ENCODE assay signal across 8 mouse cellular contexts in the genomic region with DNA sequence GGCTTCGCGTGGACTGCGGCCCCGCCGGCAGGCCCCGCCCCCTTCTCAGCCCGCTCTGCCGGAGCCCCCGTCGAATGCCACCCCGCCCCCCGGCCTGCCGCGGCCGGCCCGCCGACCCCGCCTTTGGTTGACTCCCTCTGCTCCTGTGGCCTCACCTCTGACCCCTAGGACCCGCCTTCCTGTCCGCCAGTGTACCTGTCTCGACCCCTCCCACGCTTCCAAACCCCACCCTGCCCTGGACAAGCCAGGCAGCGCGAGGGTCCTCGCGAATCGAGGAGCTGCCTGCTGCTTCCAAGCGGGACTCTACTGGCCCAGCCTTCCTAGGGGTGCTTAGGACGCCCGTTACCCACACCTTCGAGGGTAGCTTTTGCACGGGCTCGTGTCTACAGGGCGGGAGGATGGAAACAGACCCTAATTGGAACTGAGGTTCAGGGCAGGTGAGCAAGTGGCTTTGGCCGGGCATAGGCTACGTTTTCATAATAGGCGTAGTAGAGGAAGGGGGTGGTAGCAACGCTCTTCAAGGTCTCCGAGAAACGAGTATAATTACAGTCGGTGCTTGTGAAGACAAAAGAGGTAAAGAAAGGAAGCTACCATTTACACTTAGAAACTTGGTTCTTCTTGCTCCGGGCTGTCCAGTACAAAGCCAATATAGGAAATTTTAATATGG. TPM values are rescaled to one million over a fixed set of nuclear protein-coding genes. Genes with fewer than 3 reads are reported as not detected.
DNase-seq lines count a peak whose midpoint lies in the region; ATAC-seq and TF ChIP-seq lines count a peak whose summit lies in the region.

No protein-coding gene starts in this region.

- peak; percentile 40 to 41 for DNase-seq in layer of hippocampus, postnatal 14 days (ENCODE audit: low spot score in 2 of 2)
- DNase-seq in layer of hippocampus, adult 11-12 months (ENCODE audit: low spot score), result no peak
- peak; percentile 34 for DNase-seq in adipocyte (ENCODE audit: low spot score)
- peak; percentile 34 for DNase-seq in liver, adult 2 months (ENCODE audit: extremely low read depth, low read depth, low spot score)
- DNase-seq in adrenal gland, adult 2 months, result no peak
- DNase-seq in urinary bladder, postnatal 4 days (ENCODE audit: low spot score in 2 of 2), result no peak

- no peak for TF ChIP-seq CTCF in liver, adult 2 months (IDR thresholded peaks at IDR 0.05; ENCODE audit: low read depth, low read length)

- peak; percentile 31 for ATAC-seq in forebrain, embryonic 12.5 days (ENCODE audit: low FRiP score)
- peak; percentile 13 for ATAC-seq in stomach, embryonic 15.5 days (ENCODE audit: insufficient read depth, low FRiP score, low read depth)

- H3K36me3 ChIP-seq in forebrain, embryonic 12.5 days (replicated peaks), result peaks cover 39% of the 10 kb centered on the region
- peaks cover 2% of the 10 kb centered on the region; the same call in 1 of the 2 replicates for H3K36me3 ChIP-seq in liver, adult 2 months (ENCODE audit: control insufficient read depth, insufficient read depth, low read length)
- H3K36me3 ChIP-seq in stomach, embryonic 15.5 days, result peaks cover 27% of the 10 kb centered on the region

- peak overlapping the region; percentile 69 for H3K4me2 ChIP-seq in forebrain, embryonic 12.5 days
- peak overlapping the region; percentile 84 for H3K4me2 ChIP-seq in stomach, embryonic 15.5 days

- no peak for TF ChIP-seq POLR2A in liver, adult 2 months (IDR thresholded peaks at IDR 0.05; ENCODE audit: extremely low read depth, insufficient read depth, low read length)

- H3K9me3 ChIP-seq in forebrain, embryonic 12.5 days, result no peaks in the 10 kb centered on the region
- H3K9me3 ChIP-seq in stomach, embryonic 15.5 days, result no peaks in the 10 kb centered on the region

- H3K4me1 ChIP-seq in forebrain, embryonic 12.5 days, result peaks cover 17% of the 10 kb centered on the region
- peaks cover 1% of the 10 kb centered on the region; the same call in 1 of the 2 replicates for H3K4me1 ChIP-seq in liver, adult 2 months (ENCODE audit: control insufficient read depth, insufficient read depth, low read length)
- peaks cover 15% of the 10 kb centered on the region for H3K4me1 ChIP-seq in stomach, embryonic 15.5 days

- H3K27ac ChIP-seq in forebrain, embryonic 12.5 days, result peak overlapping the region; percentile 98
- peak overlapping the region; percentile 81; the same call in 1 of the 2 replicates for H3K27ac ChIP-seq in liver, adult 2 months (replicated peaks; ENCODE audit: insufficient read depth, low read depth, low read length)
- peak overlapping the region; percentile 99 for H3K27ac ChIP-seq in stomach, embryonic 15.5 days

- H3K9ac ChIP-seq in forebrain, embryonic 12.5 days, result peak overlapping the region; percentile 83
- peak overlapping the region; percentile 62 for H3K9ac ChIP-seq in liver, adult 2 months (ENCODE audit: low read depth, low read length)
- peak overlapping the region; percentile 65 for H3K9ac ChIP-seq in stomach, embryonic 15.5 days

- H3K27me3 ChIP-seq in forebrain, embryonic 12.5 days, result no peaks in the 10 kb centered on the region
- H3K27me3 ChIP-seq in liver, adult 2 months (ENCODE audit: control insufficient read depth, insufficient read depth, low read length), result no peaks in the 10 kb centered on the region
- no peaks in the 10 kb centered on the region for H3K27me3 ChIP-seq in stomach, embryonic 15.5 days (replicated peaks)

- H3K79me2 ChIP-seq in liver, adult 2 months (ENCODE audit: control insufficient read depth, insufficient read depth, low read length), result no peaks in the 10 kb centered on the region

- 1% methylated on average over 33 of the region's 42 CpGs for WGBS in forebrain, embryonic 12.5 days
- under 1% methylated on average over 40 of the region's 42 CpGs for WGBS in liver, adult 2 months
- 1% methylated on average over 41 of the region's 42 CpGs for WGBS in stomach, embryonic 15.5 days

- peak overlapping the region; percentile 82 for H3K4me3 ChIP-seq in forebrain, embryonic 12.5 days (replicated peaks)
- H3K4me3 ChIP-seq in liver, adult 2 months (ENCODE audit: insufficient read depth, low read depth, low read length), result peak overlapping the region; percentile 64
- peak overlapping the region; percentile 84 for H3K4me3 ChIP-seq in stomach, embryonic 15.5 days (replicated peaks)

RNA-seq across cellular contexts. Expression of gene Agbl5, which starts 0.7 kb away (rescaled TPM):
- 10 to 100 TPM; 12.7 to 14.7 TPM for total RNA-seq in layer of hippocampus, postnatal 14 days (2021)
- polyA plus RNA-seq in forebrain, embryonic 12.5 days (2016; fragmentation: Nextera tagmentation; extraction: Ambion mirVana), result 28.8 TPM in 2 replicates
- 2.7 and 4.6 TPM in 2 replicates for total RNA-seq in liver, adult 2 months (2014; rRNA removed)
- 4.3 and 7.5 TPM in 2 replicates for polyA plus RNA-seq in liver, adult 2 months (2012; rRNA removed)
- polyA plus RNA-seq in stomach, embryonic 15.5 days (2015; fragmentation: Nextera tagmentation; extraction: Ambion mirVana), result 15.9 and 23.1 TPM in 2 replicates
- 1 to 10 TPM; 7.6 to 9.2 TPM for total RNA-seq in adrenal gland, adult 2 months (2021)
- polyA plus RNA-seq in adrenal gland, adult 2 months (2012; rRNA removed), result 25.3 and 27.5 TPM in 2 replicates

RNA-seq across cellular contexts. Expression of gene Ost4, which starts 18.4 kb away (rescaled TPM):
- total RNA-seq in layer of hippocampus, postnatal 14 days (2021), result 100 to 1,000 TPM; 100 to 108 TPM
- 302 and 315 TPM in 2 replicates for polyA plus RNA-seq in forebrain, embryonic 12.5 days (2016; fragmentation: Nextera tagmentation; extraction: Ambion mirVana)
- 76.2 and 88.6 TPM in 2 replicates for total RNA-seq in liver, adult 2 months (2014; rRNA removed)
- polyA plus RNA-seq in liver, adult 2 months (2012; rRNA removed), result 167 and 196 TPM in 2 replicates
- polyA plus RNA-seq in stomach, embryonic 15.5 days (2015; fragmentation: Nextera tagmentation; extraction: Ambion mirVana), result 443 and 450 TPM in 2 replicates
- 100 to 1,000 TPM; 256 to 264 TPM for total RNA-seq in adrenal gland, adult 2 months (2021)
- polyA plus RNA-seq in adrenal gland, adult 2 months (2012; rRNA removed), result 120 and 143 TPM in 2 replicates

RNA-seq across cellular contexts. Expression of gene Tmem214, which starts 21.4 kb away (rescaled TPM):
- 10 to 100 TPM; 62.4 to 69.4 TPM for total RNA-seq in layer of hippocampus, postnatal 14 days (2021)
- 52.5 and 56.4 TPM in 2 replicates for polyA plus RNA-seq in forebrain, embryonic 12.5 days (2016; fragmentation: Nextera tagmentation; extraction: Ambion mirVana)
- 27.9 and 35.1 TPM in 2 replicates for total RNA-seq in liver, adult 2 months (2014; rRNA removed)
- polyA plus RNA-seq in liver, adult 2 months (2012; rRNA removed), result 62.4 and 89.2 TPM in 2 replicates
- polyA plus RNA-seq in stomach, embryonic 15.5 days (2015; fragmentation: Nextera tagmentation; extraction: Ambion mirVana), result 86.3 and 94.0 TPM in 2 replicates
- total RNA-seq in adrenal gland, adult 2 months (2021), result 10 to 100 TPM; 51.9 to 62.2 TPM
- polyA plus RNA-seq in adrenal gland, adult 2 months (2012; rRNA removed), result 87.6 and 96.9 TPM in 2 replicates

RNA-seq across cellular contexts. Expression of gene Emilin1, which starts 24.0 kb away (rescaled TPM):
- 1 to 10 TPM; 3.9 to 4.5 TPM for total RNA-seq in layer of hippocampus, postnatal 14 days (2021)
- polyA plus RNA-seq in forebrain, embryonic 12.5 days (2016; fragmentation: Nextera tagmentation; extraction: Ambion mirVana), result 39.1 and 52.4 TPM in 2 replicates
- total RNA-seq in liver, adult 2 months (2014; rRNA removed), result 17.6 and 17.8 TPM in 2 replicates
- polyA plus RNA-seq in liver, adult 2 months (2012; rRNA removed), result 27.8 and 31.5 TPM in 2 replicates
- polyA plus RNA-seq in stomach, embryonic 15.5 days (2015; fragmentation: Nextera tagmentation; extraction: Ambion mirVana), result 252 and 255 TPM in 2 replicates
- 10 to 100 TPM; 40.3 to 62.0 TPM for total RNA-seq in adrenal gland, adult 2 months (2021)
- 64.1 and 75.1 TPM in 2 replicates for polyA plus RNA-seq in adrenal gland, adult 2 months (2012; rRNA removed)

RNA-seq across cellular contexts. Expression of gene Khk, which starts 32.0 kb away (rescaled TPM):
- 10 to 100 TPM; 11.5 to 12.9 TPM for total RNA-seq in layer of hippocampus, postnatal 14 days (2021)
- 4.7 and 7.7 TPM in 2 replicates for polyA plus RNA-seq in forebrain, embryonic 12.5 days (2016; fragmentation: Nextera tagmentation; extraction: Ambion mirVana)
- 288 and 405 TPM in 2 replicates for total RNA-seq in liver, adult 2 months (2014; rRNA removed)
- polyA plus RNA-seq in liver, adult 2 months (2012; rRNA removed), result 650 and 735 TPM in 2 replicates
- 21.0 and 25.5 TPM in 2 replicates for polyA plus RNA-seq in stomach, embryonic 15.5 days (2015; fragmentation: Nextera tagmentation; extraction: Ambion mirVana)
- total RNA-seq in adrenal gland, adult 2 months (2021), result 10 to 100 TPM; 37.2 to 44.3 TPM
- polyA plus RNA-seq in adrenal gland, adult 2 months (2012; rRNA removed), result 43.9 and 60.3 TPM in 2 replicates

Comparison
In these comparisons a context has a peak if more than half of its experiments do, and no peak if none do; other contexts are left out.
1. DNase-seq: peak in layer of hippocampus, postnatal 14 days (2 of 2), adipocyte (single experiment) and liver, adult 2 months (single experiment); none in layer of hippocampus, adult 11-12 months (single experiment), adrenal gland, adult 2 months (single experiment) and urinary bladder, postnatal 4 days (0 of 2).
2. Peak in every context shown above with its lines, with median percentiles within 50 percentile points of each other: H3K27ac ChIP-seq, H3K4me3 ChIP-seq and H3K9ac ChIP-seq.